Mouse (Mus musculus): Measurements from ENCODE around the gene Gm47289.

GRCm38 (mm10) chr9:119203617-119204016 lies 44.7 kb downstream of the Gm47289 start:
- TF ChIP-seq CTCF (IDR thresholded peaks at IDR 0.05; ENCODE audit: insufficient read depth, low read depth, low read length): no peak
- TF ChIP-seq POLR2A (IDR thresholded peaks at IDR 0.05; ENCODE audit: insufficient read depth, low read depth, low read length): no peak
